Mouse (Mus musculus) intestine, embryonic 16.5 days (tissue): ENCODE measurements around the gene Olfr639. TPM values are rescaled to one million over a fixed set of nuclear protein-coding genes. Genes with fewer than 3 reads are reported as not detected.

ENCODE experiments used
- ATAC-seq: fragments of 200-750 bp; cut with Nextera tagmentation; 2 replicates; pipeline ENCODE4 v1.8.0; 2017; ENCODE audit warnings: moderate TSS enrichment, moderate library complexity
- H3K27ac ChIP-seq: fragments of 300-500 bp; sonication (generic); 2 replicates; pipeline ENCODE4 v1.5.1; 2014; ENCODE audit warnings: mild to moderate bottlenecking, low read length
- H3K27me3 ChIP-seq: fragments of 300-500 bp; sonication (generic); replicated peaks from 2 replicates; pipeline ENCODE4 v1.6.1; 2014; ENCODE audit warnings: low read length, control low read depth, mixed read lengths; ENCODE audit not compliant: control insufficient read depth, insufficient read depth
- H3K36me3 ChIP-seq: fragments of 300-500 bp; sonication (generic); 2 replicates; pipeline ENCODE4 v1.6.1; 2014; ENCODE audit warnings: low read length, control low read depth; ENCODE audit not compliant: control insufficient read depth, insufficient read depth
- H3K4me1 ChIP-seq: fragments of 300-500 bp; sonication (generic); 2 replicates; pipeline ENCODE4 v1.6.1; 2014; ENCODE audit warnings: low read length, control low read depth, mixed read lengths; ENCODE audit not compliant: control insufficient read depth, insufficient read depth
- H3K4me2 ChIP-seq: fragments of 300-500 bp; sonication (generic); 2 replicates; pipeline ENCODE4 v1.6.1; 2014; ENCODE audit warnings: low read depth, low read length, control low read depth
- H3K4me3 ChIP-seq: fragments of 300-500 bp; sonication (generic); 2 replicates; pipeline ENCODE4 v1.5.1; 2014; ENCODE audit warnings: mild to moderate bottlenecking, low read length
- H3K9ac ChIP-seq: fragments of 300-500 bp; sonication (generic); 2 replicates; pipeline ENCODE4 v1.6.1; 2014; ENCODE audit warnings: low read depth, low read length
- H3K9me3 ChIP-seq: fragments of 300-500 bp; sonication (generic); 2 replicates; pipeline ENCODE4 v1.6.1; 2016; ENCODE audit warnings: low read length, control low read depth; ENCODE audit not compliant: control insufficient read depth
- WGBS: fragments of 180-500 bp; shearing (Covaris S2); extraction: QIAGEN DNeasy Blood & Tissue Kit; methylation state at CpG from one replicate; pipeline ENCODE4 v1.1.7; 2014; 5-methylcytosine and 5-hydroxymethylcytosine counted together
- polyA plus RNA-seq: library from polyadenylated mRNA; unstranded; fragments of >200 nt; fragmentation: Nextera tagmentation; extraction: Ambion mirVana; gene quantifications from 2 replicates; pipeline ENCODE4 v1.2.1, GENCODE M21; 2015

Olfr639 gene
- not detected in 2 replicates for polyA plus RNA-seq

- no peaks in the 10 kb centered on the region for H3K4me1 ChIP-seq
- no peak for ATAC-seq
- H3K36me3 ChIP-seq: no peaks in the 10 kb centered on the region
- no peaks in the 10 kb centered on the region for H3K27me3 ChIP-seq
- H3K4me2 ChIP-seq: no peak within 1 kb of the TSS
- no peak within 1 kb of the TSS for H3K9ac ChIP-seq
- H3K27ac ChIP-seq: no peak within 1 kb of the TSS
- no peak within 1 kb of the TSS for H3K4me3 ChIP-seq
- no peaks in the 10 kb centered on the region for H3K9me3 ChIP-seq
Observed at GRCm38 (mm10) chr7:104017203-104017602, at the start of gene Olfr639. Olfr639 (minus strand) TSS chr7:104017303.

GRCm38 (mm10) chr7:104061345-104061744 lies 44.2 kb upstream of the Olfr639 start, which contains the start of gene 4930516K23Rik:
4930516K23Rik (minus strand) TSS chr7:104061445.
- 56% methylated on average over 2 of the region's 2 CpGs for WGBS
- Histone ChIP-seq H3K4me1 (no peaks in the 10 kb centered on the region), H3K4me3 (no peak within 1 kb of the TSS), H3K4me2 (no peak within 1 kb of the TSS), H3K27ac (no peak within 1 kb of the TSS), H3K27me3 (no peaks in the 10 kb centered on the region), H3K36me3 (no peaks in the 10 kb centered on the region), H3K9me3 (no peaks in the 10 kb centered on the region), H3K9ac (no peak within 1 kb of the TSS)
- no peak for ATAC-seq

- Histone ChIP-seq H3K4me1 (no peaks in the 10 kb centered on the region), H3K9ac (no peak overlapping the region), H3K9me3 (no peaks in the 10 kb centered on the region), H3K27ac (no peak overlapping the region), H3K4me3 (no peak overlapping the region), H3K36me3 (no peaks in the 10 kb centered on the region), H3K4me2 (no peak overlapping the region), H3K27me3 (no peaks in the 10 kb centered on the region)
- no peak for ATAC-seq
- 84% methylated on average over 1 of the region's 1 CpGs for WGBS
Observed at GRCm38 (mm10) chr7:104059215-104059614, 42.1 kb upstream of the Olfr639 start.

- ATAC-seq: no peak
- Histone ChIP-seq H3K27ac (no peak within 1 kb of the TSS), H3K9me3 (no peaks in the 10 kb centered on the region), H3K9ac (no peak within 1 kb of the TSS), H3K27me3 (no peaks in the 10 kb centered on the region), H3K4me3 (no peak within 1 kb of the TSS), H3K4me2 (no peak within 1 kb of the TSS), H3K4me1 (no peaks in the 10 kb centered on the region), H3K36me3 (no peaks in the 10 kb centered on the region)
- 83% methylated on average over 1 of the region's 1 CpGs for WGBS
Observed at GRCm38 (mm10) chr7:104052566-104052965, 35.5 kb upstream of the Olfr639 start, which contains the start of gene Olfr642. Olfr642 (minus strand) TSS chr7:104052666.

- Histone ChIP-seq H3K9ac (no peak overlapping the region), H3K4me3 (no peak overlapping the region), H3K4me1 (no peaks in the 10 kb centered on the region), H3K27me3 (no peaks in the 10 kb centered on the region), H3K36me3 (no peaks in the 10 kb centered on the region), H3K4me2 (no peak overlapping the region), H3K9me3 (no peaks in the 10 kb centered on the region), H3K27ac (no peak overlapping the region)
- ATAC-seq: no peak
- WGBS: 89% methylated on average over 4 of the region's 4 CpGs
Observed at GRCm38 (mm10) chr7:104050745-104051144, 33.6 kb upstream of the Olfr639 start.

- Histone ChIP-seq H3K9me3 (no peaks in the 10 kb centered on the region), H3K27ac (no peak within 1 kb of the TSS), H3K4me3 (no peak within 1 kb of the TSS), H3K4me2 (no peak within 1 kb of the TSS), H3K9ac (no peak within 1 kb of the TSS), H3K4me1 (no peaks in the 10 kb centered on the region), H3K36me3 (no peaks in the 10 kb centered on the region), H3K27me3 (no peaks in the 10 kb centered on the region)
- WGBS: 76% methylated on average over 1 of the region's 1 CpGs
- ATAC-seq: no peak
Observed at GRCm38 (mm10) chr7:104035145-104035544, 18.0 kb upstream of the Olfr639 start, which contains the start of gene Olfr641. Olfr641 (plus strand) TSS chr7:104035445.

GRCm38 (mm10) chr7:104026978-104027377 lies 9.9 kb upstream of the Olfr639 start:
- no peaks in the 10 kb centered on the region for H3K27me3 ChIP-seq
- H3K4me1 ChIP-seq: no peaks in the 10 kb centered on the region
- H3K4me2 ChIP-seq: no peak overlapping the region
- 83% methylated on average over 3 of the region's 3 CpGs for WGBS
- no peaks in the 10 kb centered on the region for H3K36me3 ChIP-seq
- H3K27ac ChIP-seq: no peak overlapping the region
- no peak for ATAC-seq
- no peaks in the 10 kb centered on the region for H3K9me3 ChIP-seq
- H3K9ac ChIP-seq: no peak overlapping the region
- H3K4me3 ChIP-seq: no peak overlapping the region

GRCm38 (mm10) chr7:104025473-104025872 lies 8.4 kb upstream of the Olfr639 start, which contains the start of gene Olfr640:
Olfr640 (minus strand) TSS chr7:104025573.
- WGBS: 71% methylated on average over 6 of the region's 6 CpGs
- Histone ChIP-seq H3K4me2 (no peak within 1 kb of the TSS), H3K27me3 (no peaks in the 10 kb centered on the region), H3K9ac (no peak within 1 kb of the TSS), H3K4me1 (no peaks in the 10 kb centered on the region), H3K27ac (no peak within 1 kb of the TSS), H3K9me3 (no peaks in the 10 kb centered on the region), H3K36me3 (no peaks in the 10 kb centered on the region), H3K4me3 (no peak within 1 kb of the TSS)
- no peak for ATAC-seq

GRCm38 (mm10) chr7:104021651-104022050 lies 4.5 kb upstream of the Olfr639 start:
- ATAC-seq: no peak

GRCm38 (mm10) chr7:104018953-104019352 lies 1.9 kb upstream of the Olfr639 start:
- no peaks in the 10 kb centered on the region for H3K9me3 ChIP-seq
- H3K36me3 ChIP-seq: no peaks in the 10 kb centered on the region
- H3K9ac ChIP-seq: no peak overlapping the region
- 93% methylated on average over 1 of the region's 1 CpGs for WGBS
- H3K4me1 ChIP-seq: no peaks in the 10 kb centered on the region
- H3K4me2 ChIP-seq: no peak overlapping the region
- H3K4me3 ChIP-seq: no peak overlapping the region
- no peaks in the 10 kb centered on the region for H3K27me3 ChIP-seq
- H3K27ac ChIP-seq: no peak overlapping the region
- no peak for ATAC-seq

More at GRCm38 (mm10) chr7:104021651-104022050, 4.5 kb upstream of the Olfr639 start:
- no peak overlapping the region for H3K27ac ChIP-seq
- H3K4me2 ChIP-seq: no peak overlapping the region
- H3K4me1 ChIP-seq: no peaks in the 10 kb centered on the region
- H3K9me3 ChIP-seq: no peaks in the 10 kb centered on the region
- no peak overlapping the region for H3K9ac ChIP-seq
- H3K4me3 ChIP-seq: no peak overlapping the region
- no peaks in the 10 kb centered on the region for H3K27me3 ChIP-seq
- no peaks in the 10 kb centered on the region for H3K36me3 ChIP-seq
- 93% methylated on average over 6 of the region's 6 CpGs for WGBS
